Mouse (Mus musculus): Measurements from ENCODE around the gene Slc2a4.
"Not testable (repeated sequence)": the region's sequence is repeated elsewhere in the genome, so short reads cannot be mapped to it uniquely, and the experiment has no call there.

- TF ChIP-seq CTCF (conservative IDR thresholded peaks at IDR 0.05; ENCODE audit: insufficient read depth, insufficient read length, low read depth, low read length); POLR2A (IDR thresholded peaks at IDR 0.05; ENCODE audit: low read depth, low read length): not testable (repeated sequence)
These were observed 31.2 kb downstream of the Slc2a4 start for GRCm38 (mm10) chr11:69916652-69917378.
